Mouse (Mus musculus): ENCODE measurements at regions not wholly inside any gene's neighbourhood (a gene's known extent, or its start where the extent isn't known, plus 50 kb on each side); places are given as distances from the start of the nearest gene placed in this dataset.

DNA sequence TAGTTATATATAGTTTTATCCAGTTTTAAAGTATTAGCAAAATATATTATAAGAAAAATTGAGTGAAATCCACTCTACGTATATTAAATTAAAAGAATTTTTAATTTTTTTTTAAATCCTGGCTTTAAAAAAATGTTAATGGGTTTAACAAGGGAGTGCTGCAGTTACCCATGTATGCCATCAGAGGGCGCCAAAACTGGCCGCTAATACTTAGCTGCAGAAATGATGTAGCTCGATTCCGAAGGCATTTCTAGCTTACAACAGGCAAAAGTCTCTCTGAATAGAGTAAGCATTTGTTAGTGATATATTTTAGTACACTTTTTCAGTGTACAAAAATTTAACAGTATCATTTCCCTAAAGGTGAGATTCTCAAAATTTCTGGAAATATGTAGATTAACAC is 73.1 kb downstream of the Olfr444 start:
- peak; percentile 45 to 48 for DNase-seq
